Mouse (Mus musculus) hindbrain, embryonic 10.5 days (tissue): ENCODE measurements around the gene Pappa2. TPM values are rescaled to one million over a fixed set of nuclear protein-coding genes. Genes with fewer than 3 reads are reported as not detected.

ENCODE experiments used
- DNase-seq: peaks from one replicate; pipeline ENCODE4 v3.0.0-alpha.2; 2017; ENCODE audit warnings: low spot score
- H3K27ac ChIP-seq: fragments of 300-500 bp; sonication (generic); 2 replicates; pipeline ENCODE4 v1.5.1; 2016; ENCODE audit warnings: mild to moderate bottlenecking, moderate library complexity
- H3K27me3 ChIP-seq: fragments of 300-500 bp; sonication (generic); 2 replicates; pipeline ENCODE4 v1.6.1; 2016; ENCODE audit warnings: mild to moderate bottlenecking; ENCODE audit not compliant: poor library complexity, insufficient read depth, severe bottlenecking
- H3K36me3 ChIP-seq: fragments of 300-500 bp; sonication (generic); 2 replicates; pipeline ENCODE4 v1.6.1; 2016; ENCODE audit warnings: mild to moderate bottlenecking, moderate library complexity
- H3K4me1 ChIP-seq: fragments of 300-500 bp; sonication (generic); replicated peaks from 2 replicates; pipeline ENCODE4 v1.6.1; 2016; ENCODE audit warnings: mild to moderate bottlenecking
- H3K4me3 ChIP-seq: fragments of 300-500 bp; sonication (generic); 2 replicates; pipeline ENCODE4 v1.5.1; 2016; ENCODE audit warnings: mild to moderate bottlenecking, moderate library complexity
- H3K9me3 ChIP-seq: fragments of 300-500 bp; sonication (generic); 2 replicates; pipeline ENCODE4 v1.6.1; 2016; ENCODE audit warnings: mild to moderate bottlenecking, moderate library complexity
- WGBS: fragments of 180-500 bp; shearing (Covaris S2); methylation state at CpG from one replicate; pipeline ENCODE4 v1.1.7; 2016; 5-methylcytosine and 5-hydroxymethylcytosine counted together
- polyA plus RNA-seq: library from polyadenylated mRNA; unstranded; fragments of >200 nt; fragmentation: Nextera tagmentation; extraction: Ambion mirVana; gene quantifications from 2 replicates; pipeline ENCODE4 v1.2.1, GENCODE M21; 2016

Gene Pappa2
- polyA plus RNA-seq: 1.0 and 1.7 TPM in 2 replicates

DNA sequence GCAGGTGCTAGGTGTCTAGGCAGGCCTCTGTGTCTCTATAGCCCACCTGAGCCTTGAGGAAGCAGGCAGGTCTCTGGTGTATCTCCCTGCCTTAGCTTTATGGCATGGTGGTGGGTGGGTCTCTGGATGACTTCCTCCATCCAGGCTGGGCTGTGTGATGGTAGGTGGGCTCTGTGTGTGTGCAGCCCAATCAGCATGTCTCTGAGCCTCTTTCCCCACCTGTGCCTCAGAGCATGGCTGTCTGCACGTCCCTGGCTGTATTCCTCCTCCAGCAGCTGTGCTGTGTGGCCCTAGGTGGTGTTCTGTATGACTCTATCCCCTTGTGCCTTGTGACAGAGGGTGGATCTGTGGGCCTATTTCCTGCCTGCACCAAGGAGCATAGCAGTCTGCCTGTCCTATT, at the start of gene Pappa2:
Pappa2 (minus strand) TSS at position 101 of the 400 bp plus-strand sequence.
- H3K27me3 ChIP-seq: no peaks in the 10 kb centered on the region
- H3K9me3 ChIP-seq: no peaks in the 10 kb centered on the region
- no peak for DNase-seq
- no peaks in the 10 kb centered on the region for H3K36me3 ChIP-seq
- no peak within 1 kb of the TSS for H3K27ac ChIP-seq
- H3K4me1 ChIP-seq: no peaks in the 10 kb centered on the region
- no peak within 1 kb of the TSS for H3K4me3 ChIP-seq
- 52% methylated on average over 1 of the region's 1 CpGs for WGBS

DNA sequence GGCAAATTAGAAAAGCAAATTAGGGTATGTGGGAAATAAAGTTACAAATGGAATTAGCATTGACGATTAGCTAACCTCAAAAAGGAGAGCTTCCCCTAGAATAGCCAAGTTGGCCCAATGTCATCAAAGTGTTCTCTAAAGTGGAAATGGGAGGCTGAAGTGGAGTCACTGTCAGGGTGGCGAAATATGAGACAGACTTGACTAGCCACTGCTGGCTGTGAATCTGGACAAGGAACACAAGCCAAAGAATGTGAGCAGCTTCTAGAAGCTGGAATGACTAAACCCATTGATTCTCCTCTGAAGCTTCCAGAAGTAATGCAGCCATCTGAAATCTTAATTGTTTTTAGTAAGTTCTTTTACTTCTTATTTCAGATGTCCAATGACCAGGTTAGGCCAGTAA, 48.8 kb upstream of the Pappa2 start:
- Histone ChIP-seq H3K9me3 (no peaks in the 10 kb centered on the region), H3K27ac (no peak overlapping the region), H3K36me3 (no peaks in the 10 kb centered on the region), H3K27me3 (no peaks in the 10 kb centered on the region), H3K4me1 (no peaks in the 10 kb centered on the region), H3K4me3 (no peak overlapping the region)
- DNase-seq: no peak
- WGBS: 92% methylated on average over 2 of the region's 2 CpGs

DNA sequence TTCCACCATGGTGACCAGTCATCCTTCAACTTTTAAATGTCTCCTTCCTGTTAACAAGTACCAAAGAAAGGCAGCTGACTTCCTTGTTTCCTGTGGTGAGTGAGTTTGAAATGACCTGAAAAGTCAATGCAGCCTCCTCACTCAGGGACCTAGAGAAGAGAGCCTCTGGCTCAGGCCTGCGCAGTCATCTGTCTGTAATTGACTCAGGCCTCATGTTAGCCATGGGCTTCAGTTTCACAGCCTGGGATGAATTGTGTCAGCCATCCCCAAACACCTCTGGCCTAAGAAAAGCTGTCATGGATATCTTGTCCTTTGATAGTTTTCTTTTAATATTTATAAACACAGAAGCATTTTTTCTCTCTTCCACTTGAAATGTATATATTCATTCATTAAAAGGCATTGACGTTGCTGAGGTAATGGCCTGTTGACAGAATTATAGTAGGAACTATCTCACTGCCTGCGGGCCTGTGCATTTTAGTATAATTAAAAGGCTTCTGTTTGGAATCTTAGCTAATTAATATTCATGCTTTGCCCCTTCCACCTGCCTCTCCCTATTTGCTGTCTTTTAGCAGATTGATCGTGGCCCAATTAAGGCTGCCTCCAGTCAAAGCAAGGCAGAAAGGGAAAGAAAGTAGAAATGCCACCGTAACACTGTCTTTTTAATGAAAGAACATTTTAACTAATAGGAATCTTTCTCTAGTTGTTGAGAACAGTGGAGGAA, 34.8 kb upstream of the Pappa2 start:
- H3K4me3 ChIP-seq: no peak overlapping the region
- 81% methylated on average over 5 of the region's 5 CpGs for WGBS
- no peaks in the 10 kb centered on the region for H3K9me3 ChIP-seq
- H3K4me1 ChIP-seq: no peaks in the 10 kb centered on the region
- DNase-seq: no peak
- H3K36me3 ChIP-seq: no peaks in the 10 kb centered on the region
- H3K27ac ChIP-seq: no peak overlapping the region
- no peaks in the 10 kb centered on the region for H3K27me3 ChIP-seq

DNA sequence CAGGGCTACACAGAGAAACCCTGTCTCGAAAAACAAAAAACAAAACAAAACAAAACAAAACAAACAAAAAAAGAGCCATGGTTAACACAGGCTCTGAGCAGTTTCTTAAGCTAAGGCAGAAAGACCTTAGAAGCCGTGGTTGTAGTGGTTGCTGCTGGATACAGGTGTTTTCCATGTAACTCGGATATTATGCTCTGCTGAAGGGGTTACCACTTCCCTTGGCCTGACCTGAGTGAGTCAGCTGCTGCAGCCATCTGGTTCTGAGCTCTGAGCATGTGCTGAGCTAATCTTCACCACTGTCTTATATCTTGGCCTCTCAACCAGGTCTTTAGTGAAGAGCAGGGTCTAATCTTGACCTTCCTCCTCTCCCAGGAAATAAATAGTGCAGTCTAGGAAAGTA, 6.8 kb upstream of the Pappa2 start:
- Histone ChIP-seq H3K27ac (no peak overlapping the region), H3K4me3 (no peak overlapping the region), H3K9me3 (no peaks in the 10 kb centered on the region), H3K4me1 (no peaks in the 10 kb centered on the region), H3K27me3 (no peaks in the 10 kb centered on the region), H3K36me3 (no peaks in the 10 kb centered on the region)
- DNase-seq: no peak
- WGBS: 85% methylated on average over 3 of the region's 3 CpGs

DNA sequence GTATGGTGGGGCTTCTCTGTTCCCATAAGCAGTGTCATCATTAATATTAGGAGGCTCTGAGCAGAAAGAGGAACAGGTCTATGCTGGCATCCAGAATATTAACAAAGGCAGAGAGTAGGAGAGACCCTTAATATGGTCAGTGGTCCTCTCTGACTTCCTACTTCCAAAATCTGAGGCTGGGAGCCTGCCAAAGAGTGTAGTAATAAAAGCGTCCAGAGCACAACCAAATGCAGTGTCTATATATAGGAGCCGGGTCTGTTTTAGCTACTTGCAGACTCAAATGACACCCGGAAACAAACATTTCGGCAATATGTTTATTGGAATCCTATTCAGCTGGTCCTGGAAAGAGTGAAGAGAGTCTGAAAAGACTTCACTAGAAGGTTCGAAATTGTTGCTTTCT, 17.9 kb downstream of the Pappa2 start:
- no peak overlapping the region for H3K4me3 ChIP-seq
- 0 out of 2 replicates have a peak, but pooled peaks cover 7% of the 10 kb centered on the region for H3K27me3 ChIP-seq
- H3K4me1 ChIP-seq: peaks cover 35% of the 10 kb centered on the region
- H3K36me3 ChIP-seq: no peaks in the 10 kb centered on the region
- 88% methylated on average over 5 of the region's 5 CpGs for WGBS
- H3K27ac ChIP-seq: no peak overlapping the region
- H3K9me3 ChIP-seq: no peaks in the 10 kb centered on the region
- DNase-seq: no peak

DNA sequence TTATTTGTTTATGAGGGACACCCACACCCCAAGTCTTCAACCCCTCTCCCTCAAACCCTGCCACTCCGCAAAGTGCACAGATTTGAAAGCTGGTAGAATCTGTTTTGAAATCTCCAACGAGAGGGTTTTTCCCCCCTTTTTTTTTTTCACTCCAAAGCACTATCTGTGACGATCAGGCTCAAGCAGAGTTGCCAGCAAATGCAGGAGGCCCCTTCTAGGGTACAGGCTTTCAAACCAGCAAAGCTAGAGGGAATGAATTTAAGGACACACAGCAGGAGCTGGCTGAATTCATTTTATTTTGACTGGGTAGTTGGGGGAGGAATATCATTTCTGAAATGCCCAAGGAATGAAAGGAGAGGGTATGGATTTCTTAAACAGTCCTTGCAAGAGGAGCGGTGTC, 19.3 kb downstream of the Pappa2 start:
- 0 out of 2 replicates have a peak, but pooled peaks cover 7% of the 10 kb centered on the region for H3K27me3 ChIP-seq
- 36% methylated on average over 4 of the region's 4 CpGs for WGBS
- peak overlapping the region; percentile 45 for H3K27ac ChIP-seq
- no peaks in the 10 kb centered on the region for H3K9me3 ChIP-seq
- no peaks in the 10 kb centered on the region for H3K36me3 ChIP-seq
- H3K4me1 ChIP-seq: peaks cover 35% of the 10 kb centered on the region
- no peak for DNase-seq
- H3K4me3 ChIP-seq: peak overlapping the region; percentile 26; the same call in 1 of the 2 replicates

DNA sequence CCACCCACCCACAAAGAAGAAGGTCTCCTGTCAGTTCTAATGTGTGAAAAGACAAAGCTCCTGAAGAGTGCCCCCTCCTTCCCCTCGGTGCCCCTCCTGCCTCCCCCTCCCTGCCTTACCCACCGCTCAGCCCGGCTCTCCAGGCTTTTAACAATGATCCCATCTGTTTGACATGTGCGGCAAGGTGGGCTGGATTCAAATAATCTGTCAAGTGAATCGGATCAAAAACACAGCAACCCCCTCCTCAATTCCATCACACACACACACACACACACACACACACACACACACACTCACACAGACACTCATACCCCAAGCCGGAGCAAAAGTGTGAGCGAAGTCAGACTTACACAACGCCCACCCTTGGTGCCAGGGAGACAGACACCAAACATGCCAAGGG, 19.7 kb downstream of the Pappa2 start:
- Histone ChIP-seq H3K36me3 (no peaks in the 10 kb centered on the region), H3K4me3 (peak overlapping the region; percentile 26; the same call in 1 of the 2 replicates), H3K9me3 (no peaks in the 10 kb centered on the region), H3K4me1 (peaks cover 35% of the 10 kb centered on the region), H3K27me3 (0 out of 2 replicates have a peak, but pooled peaks cover 7% of the 10 kb centered on the region), H3K27ac (peak overlapping the region; percentile 45)
- DNase-seq: peak; percentile 38
- WGBS: 24% methylated on average over 8 of the region's 8 CpGs

DNA sequence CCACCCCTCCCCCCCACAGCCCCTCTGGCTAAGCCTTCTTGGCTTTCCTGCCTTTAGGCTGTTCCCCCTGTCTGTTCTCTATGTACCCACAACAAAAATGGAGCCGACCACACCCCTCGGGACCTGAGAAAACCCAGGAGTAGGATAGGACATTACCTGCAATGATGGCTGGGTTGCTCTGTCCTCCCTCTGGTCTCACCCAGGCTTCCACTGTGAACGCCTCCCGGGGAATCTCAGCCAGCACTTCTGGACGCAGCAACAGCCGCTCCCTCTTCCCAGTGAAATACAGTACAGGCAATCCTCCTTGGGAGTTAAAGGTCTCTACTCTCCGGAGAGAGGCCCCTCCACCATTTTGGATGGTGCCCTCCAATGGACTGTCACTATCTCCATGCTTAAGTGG, 23.9 kb downstream of the Pappa2 start:
- Histone ChIP-seq H3K36me3 (no peaks in the 10 kb centered on the region), H3K27ac (no peak overlapping the region), H3K27me3 (0 out of 2 replicates have a peak, but pooled peaks cover 2% of the 10 kb centered on the region), H3K4me3 (no peak overlapping the region), H3K4me1 (peaks cover 31% of the 10 kb centered on the region), H3K9me3 (no peaks in the 10 kb centered on the region)
- 89% methylated on average over 7 of the region's 7 CpGs for WGBS
- DNase-seq: no peak

DNA sequence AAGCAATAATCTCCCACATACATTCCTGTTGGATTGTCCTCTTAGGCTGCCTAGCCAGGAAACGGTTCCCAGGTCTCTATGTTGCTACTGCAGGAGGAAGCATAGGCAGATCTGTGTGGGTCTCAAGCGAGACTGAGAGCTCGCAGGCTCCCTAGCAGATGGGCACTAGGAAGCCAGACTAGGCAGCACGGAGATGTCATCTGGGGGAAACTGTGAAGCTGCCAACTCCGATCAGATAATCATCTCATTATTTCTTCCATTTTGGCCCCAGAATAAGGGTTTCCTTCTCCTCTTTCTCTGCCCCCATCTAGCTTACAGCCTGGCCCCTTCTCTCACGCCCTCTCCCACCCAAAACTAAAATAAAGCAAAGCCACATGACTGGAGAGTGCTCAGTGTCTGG, 25.5 kb downstream of the Pappa2 start:
- peaks cover 15% of the 10 kb centered on the region for H3K4me1 ChIP-seq
- H3K4me3 ChIP-seq: no peak overlapping the region
- no peak for DNase-seq

DNA sequence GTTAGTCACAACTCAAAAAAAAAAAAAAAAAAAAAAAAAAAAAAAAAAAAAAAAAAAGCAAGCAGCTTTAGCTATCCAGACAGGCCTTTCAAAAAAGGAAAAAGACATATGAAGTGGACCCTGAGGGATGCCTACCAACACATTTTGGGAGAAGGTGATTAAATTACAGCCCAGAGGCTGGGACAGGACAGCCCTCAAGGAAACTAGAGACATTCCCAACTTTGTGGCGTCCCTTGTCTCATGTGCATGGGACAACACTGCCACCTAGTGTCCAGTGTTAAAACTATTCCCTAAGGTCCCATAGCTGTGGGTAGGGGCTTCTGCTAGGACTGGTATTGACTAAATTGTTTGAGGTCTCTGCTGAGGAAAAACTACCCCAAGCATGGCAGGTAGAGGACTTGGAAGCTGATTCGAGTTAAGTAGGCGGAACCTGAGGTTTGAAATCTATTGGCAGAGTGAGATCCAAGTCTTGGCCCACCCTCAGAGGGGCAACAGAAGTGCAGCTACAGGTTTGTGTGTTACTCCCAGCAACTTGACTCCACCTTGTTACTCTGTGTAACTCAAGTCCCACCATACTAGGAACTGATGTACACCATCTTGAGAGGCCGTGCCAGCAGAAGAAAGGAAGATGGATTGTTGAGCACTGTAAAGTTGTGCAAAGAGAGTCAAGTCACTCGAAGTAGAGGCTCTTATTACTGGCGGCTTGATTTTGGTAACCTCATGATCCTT, 26.6 kb downstream of the Pappa2 start:
- DNase-seq: peak; percentile 72
- H3K36me3 ChIP-seq: no peaks in the 10 kb centered on the region
- no peak overlapping the region for H3K27ac ChIP-seq
- H3K27me3 ChIP-seq: no peaks in the 10 kb centered on the region
- 44% methylated on average over 6 of the region's 6 CpGs for WGBS
- H3K9me3 ChIP-seq: no peaks in the 10 kb centered on the region
- H3K4me3 ChIP-seq: no peak overlapping the region
- H3K4me1 ChIP-seq: peaks cover 4% of the 10 kb centered on the region; the same call in 1 of the 2 replicates

More for the DNA sequence above, 25.5 kb downstream of the Pappa2 start:
- H3K36me3 ChIP-seq: no peaks in the 10 kb centered on the region
- H3K27me3 ChIP-seq: no peaks in the 10 kb centered on the region
- H3K9me3 ChIP-seq: no peaks in the 10 kb centered on the region
- 74% methylated on average over 6 of the region's 6 CpGs for WGBS
- H3K27ac ChIP-seq: no peak overlapping the region

DNA sequence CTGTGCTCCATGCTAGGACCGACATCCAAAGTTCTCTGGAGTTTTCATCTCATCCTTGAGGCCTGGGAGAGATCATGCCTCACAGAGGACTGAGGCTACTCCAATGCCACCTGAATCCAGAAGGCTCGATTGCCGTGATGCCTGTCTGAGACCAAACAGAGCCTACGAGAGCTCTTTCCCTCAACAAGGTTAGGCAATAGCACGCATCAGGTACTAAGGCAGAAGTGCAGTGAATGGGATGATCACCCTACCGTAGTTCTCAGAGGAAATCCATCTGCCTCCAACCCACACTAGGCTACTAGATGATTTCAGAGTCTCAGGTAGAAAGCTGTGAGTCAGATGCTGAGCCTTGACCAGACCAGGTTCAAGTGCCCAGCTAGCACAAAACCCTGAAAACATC, 31.2 kb downstream of the Pappa2 start:
- 95% methylated on average over 6 of the region's 6 CpGs for WGBS
- Histone ChIP-seq H3K27ac (no peak overlapping the region), H3K27me3 (no peaks in the 10 kb centered on the region), H3K4me1 (no peaks in the 10 kb centered on the region), H3K36me3 (no peaks in the 10 kb centered on the region), H3K4me3 (no peak overlapping the region), H3K9me3 (no peaks in the 10 kb centered on the region)
- no peak for DNase-seq

DNA sequence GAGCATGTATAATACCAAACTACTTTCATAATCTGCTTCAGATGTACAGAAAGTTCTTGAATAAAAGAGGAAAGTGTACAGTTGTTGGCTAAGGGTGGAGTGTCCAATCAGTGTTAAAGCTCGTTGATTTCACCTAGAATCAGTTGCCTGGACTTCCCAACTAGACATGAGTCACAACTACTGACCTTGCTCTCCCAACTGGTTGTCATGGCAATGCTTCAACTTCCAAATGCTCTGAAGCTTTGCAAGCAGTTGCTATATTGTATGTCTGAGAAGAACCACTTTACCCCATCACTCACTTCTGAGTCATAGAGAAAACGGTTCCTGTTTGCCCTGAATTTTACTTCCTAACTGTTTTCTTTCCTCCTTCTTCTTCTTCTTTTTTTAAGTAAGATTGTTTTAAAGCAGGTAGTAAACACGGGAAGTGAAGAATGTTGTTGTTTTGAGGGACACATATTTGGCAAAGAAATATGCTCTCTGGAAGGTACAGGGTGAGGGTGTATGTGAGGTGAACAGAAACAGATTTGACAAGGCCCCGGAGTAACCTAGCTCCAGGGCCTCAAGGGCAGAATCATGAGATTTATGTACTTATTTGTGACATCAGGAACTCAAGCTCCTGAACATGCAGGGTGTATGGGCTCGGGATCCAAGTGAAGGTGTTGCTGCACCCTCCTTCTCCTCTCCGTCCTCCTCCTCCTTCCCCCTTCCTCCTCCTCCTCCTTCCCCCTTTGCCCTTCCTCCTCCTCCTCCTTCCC, 32.1 kb downstream of the Pappa2 start:
- Histone ChIP-seq H3K36me3 (no peaks in the 10 kb centered on the region), H3K27me3 (no peaks in the 10 kb centered on the region), H3K4me1 (no peaks in the 10 kb centered on the region), H3K9me3 (no peaks in the 10 kb centered on the region), H3K27ac (no peak overlapping the region), H3K4me3 (no peak overlapping the region)
- DNase-seq: no peak
- WGBS: 82% methylated on average over 6 of the region's 6 CpGs

DNA sequence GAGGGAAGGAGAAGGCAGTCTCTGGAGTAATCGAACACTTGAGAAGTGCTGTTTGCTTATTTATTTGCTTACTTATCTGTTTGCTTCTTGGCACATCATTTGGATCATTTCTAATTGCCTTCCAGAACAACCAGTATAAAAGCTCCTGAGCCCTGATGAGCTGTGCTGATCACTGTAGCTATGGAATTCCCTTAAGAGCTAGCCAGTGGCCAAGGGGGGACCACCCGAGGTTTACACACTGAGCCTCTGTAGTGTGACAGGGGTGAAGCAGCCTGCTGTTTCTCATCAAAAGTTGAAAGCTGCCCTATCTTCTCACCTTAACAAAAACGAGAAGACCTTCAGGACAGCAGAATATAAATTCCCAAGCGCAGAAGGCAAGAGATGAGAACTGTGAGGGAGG, 35.4 kb downstream of the Pappa2 start:
- no peaks in the 10 kb centered on the region for H3K36me3 ChIP-seq
- H3K27me3 ChIP-seq: no peaks in the 10 kb centered on the region
- 73% methylated on average over 4 of the region's 4 CpGs for WGBS
- no peaks in the 10 kb centered on the region for H3K4me1 ChIP-seq
- no peak overlapping the region for H3K27ac ChIP-seq
- H3K9me3 ChIP-seq: no peaks in the 10 kb centered on the region
- H3K4me3 ChIP-seq: no peak overlapping the region
- DNase-seq: no peak
